Mouse (Mus musculus): ENCODE results near the gene Zic4.

GRCm38 (mm10) chr9:91348746-91349145 lies 13.5 kb upstream of the Zic4 start:
- no peak for TF ChIP-seq GATA1 (IDR thresholded peaks at IDR 0.05; ENCODE audit: low read length)
- no peak for TF ChIP-seq TAL1 (IDR thresholded peaks at IDR 0.05; ENCODE audit: low read length)

All from erythroblast, embryonic 14.5 days (primary cell).